Mouse (Mus musculus) yolk sac, embryonic 10.5 days (tissue): ENCODE measurements around the gene Myo6.

Experiments
- DNase-seq: peaks from one replicate; pipeline ENCODE4 v3.0.0-alpha.2; 2017; ENCODE audit warnings: low spot score

Myo6 gene

GRCm38 (mm10) chr9:80181692-80182091 is 16.9 kb downstream of the Myo6 start:
- DNase-seq: no peak

- no peak for DNase-seq
Observed at GRCm38 (mm10) chr9:80184138-80184537, 19.3 kb downstream of the Myo6 start.

- no peak for DNase-seq
Observed at GRCm38 (mm10) chr9:80185737-80186136, 20.9 kb downstream of the Myo6 start.

- no peak for DNase-seq
Observed at GRCm38 (mm10) chr9:80186693-80187092, 21.9 kb downstream of the Myo6 start.

GRCm38 (mm10) chr9:80188324-80188893 is 23.6 kb downstream of the Myo6 start:
- no peak for DNase-seq

GRCm38 (mm10) chr9:80191240-80191639 is 26.4 kb downstream of the Myo6 start:
- DNase-seq: no peak

- no peak for DNase-seq
Observed at GRCm38 (mm10) chr9:80192324-80192723, 27.5 kb downstream of the Myo6 start.

- no peak for DNase-seq
Observed at GRCm38 (mm10) chr9:80194446-80194845, 29.6 kb downstream of the Myo6 start.

GRCm38 (mm10) chr9:80196161-80196560 is 31.3 kb downstream of the Myo6 start:
- DNase-seq: no peak

GRCm38 (mm10) chr9:80197233-80197632 is 32.4 kb downstream of the Myo6 start:
- DNase-seq: no peak

GRCm38 (mm10) chr9:80200855-80201254 is 36.0 kb downstream of the Myo6 start:
- no peak for DNase-seq

- DNase-seq: no peak
Observed at GRCm38 (mm10) chr9:80202374-80203060, 37.7 kb downstream of the Myo6 start.

- peak; percentile 65 for DNase-seq
Observed at GRCm38 (mm10) chr9:80208681-80209080, 43.9 kb downstream of the Myo6 start.

GRCm38 (mm10) chr9:80209459-80209858 is 44.6 kb downstream of the Myo6 start:
- DNase-seq: no peak

- peak; percentile 50 for DNase-seq
Observed at GRCm38 (mm10) chr9:80210096-80210495, 45.3 kb downstream of the Myo6 start.

GRCm38 (mm10) chr9:80213428-80213827 is 48.6 kb downstream of the Myo6 start:
- DNase-seq: no peak

GRCm38 (mm10) chr9:80215502-80215901 is 50.7 kb downstream of the Myo6 start:
- no peak for DNase-seq

- DNase-seq: no peak
Observed at GRCm38 (mm10) chr9:80216786-80217501, 52.1 kb downstream of the Myo6 start.

- no peak for DNase-seq
Observed at GRCm38 (mm10) chr9:80218718-80219117, 53.9 kb downstream of the Myo6 start.

- no peak for DNase-seq
Observed at GRCm38 (mm10) chr9:80223989-80224635, 59.3 kb downstream of the Myo6 start.

GRCm38 (mm10) chr9:80226579-80227325 is 61.9 kb downstream of the Myo6 start:
- no peak for DNase-seq

GRCm38 (mm10) chr9:80233831-80234455 is 69.1 kb downstream of the Myo6 start:
- DNase-seq: no peak
